Mouse (Mus musculus): Measurements from ENCODE around the gene Arhgef6. TPM values are rescaled to one million over a fixed set of nuclear protein-coding genes. Genes with fewer than 3 reads are reported as not detected.

Gene Arhgef6
- polyA plus RNA-seq, 1 experiment from 2014 or later = 10.7 TPM

DNA sequence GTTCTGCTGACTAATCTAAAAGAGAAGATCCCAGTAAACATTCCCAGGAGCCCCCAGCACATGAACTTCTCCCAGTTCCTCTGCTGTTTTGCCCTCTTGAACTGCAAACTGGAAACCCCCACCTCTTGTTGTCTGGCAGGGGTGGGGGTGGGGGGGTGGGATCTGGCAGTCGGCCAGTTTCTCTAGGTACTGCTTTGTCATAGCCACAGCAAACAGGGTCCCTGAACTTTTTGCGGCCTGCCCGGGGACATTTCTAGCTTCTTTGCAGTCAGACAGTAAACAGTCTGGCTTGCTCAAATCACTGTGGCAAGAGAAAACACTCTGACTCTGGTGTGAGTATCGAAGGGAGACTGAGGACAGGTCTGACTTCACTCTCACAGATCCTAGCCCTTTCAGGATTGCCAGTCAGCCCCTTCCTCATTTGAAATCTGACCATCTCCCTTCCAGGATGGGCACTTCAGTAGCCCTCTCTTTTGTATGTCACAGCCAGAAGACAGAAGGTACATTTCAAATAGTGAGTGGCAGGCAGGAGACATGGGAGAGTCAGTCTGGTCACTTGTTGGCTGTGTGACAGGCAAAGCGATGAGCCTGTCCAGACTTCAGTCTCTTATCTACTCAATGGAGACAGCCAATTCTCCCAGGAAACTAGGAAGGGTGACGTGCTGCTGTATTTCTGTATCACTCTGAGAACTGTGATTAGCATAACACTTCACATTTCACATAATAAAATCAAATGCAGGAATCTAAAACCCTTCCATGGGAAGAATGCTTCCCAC, 60.8 kb downstream of the Arhgef6 start:
- Histone ChIP-seq H3K4me3 (no peak overlapping the region), H3K9me3 (no peaks in the 10 kb centered on the region), H3K27ac (peak overlapping the region; percentile 77), H3K36me3 (no peaks in the 10 kb centered on the region), H3K27me3 (ENCODE audit: insufficient read depth, poor library complexity, severe bottlenecking) (no peaks in the 10 kb centered on the region), H3K4me1 (no peaks in the 10 kb centered on the region)
- DNase-seq (ENCODE audit: low spot score) = peak; percentile 76
- 30% methylated on average over 6 of the region's 6 CpGs for WGBS

DNA sequence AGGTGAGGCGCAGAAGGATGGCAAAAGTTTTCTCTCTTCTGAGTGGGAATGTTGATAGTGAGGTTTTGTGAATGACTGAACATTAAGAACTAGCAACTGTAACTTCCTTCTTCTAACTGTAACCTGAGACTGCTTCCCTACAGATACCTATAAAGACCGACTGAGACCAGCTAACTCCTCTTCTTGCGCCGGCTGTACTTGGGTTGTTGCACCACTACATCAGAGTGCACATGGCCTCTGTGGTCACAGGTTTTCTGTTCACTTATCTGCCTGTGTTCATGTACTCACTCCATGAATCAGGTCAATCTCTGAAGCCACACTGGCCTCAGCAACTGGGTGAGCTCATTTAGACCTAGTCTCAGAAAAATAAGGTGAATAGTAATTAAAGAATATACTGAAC, 75.0 kb downstream of the Arhgef6 start:
- WGBS = 66% methylated on average over 4 of the region's 4 CpGs
- no peak for DNase-seq (ENCODE audit: low spot score)
- Histone ChIP-seq H3K27me3 (ENCODE audit: insufficient read depth, poor library complexity, severe bottlenecking) (no peaks in the 10 kb centered on the region), H3K36me3 (no peaks in the 10 kb centered on the region), H3K9me3 (no peaks in the 10 kb centered on the region), H3K4me3 (no peak overlapping the region), H3K27ac (no peak overlapping the region), H3K4me1 (no peaks in the 10 kb centered on the region)

DNA sequence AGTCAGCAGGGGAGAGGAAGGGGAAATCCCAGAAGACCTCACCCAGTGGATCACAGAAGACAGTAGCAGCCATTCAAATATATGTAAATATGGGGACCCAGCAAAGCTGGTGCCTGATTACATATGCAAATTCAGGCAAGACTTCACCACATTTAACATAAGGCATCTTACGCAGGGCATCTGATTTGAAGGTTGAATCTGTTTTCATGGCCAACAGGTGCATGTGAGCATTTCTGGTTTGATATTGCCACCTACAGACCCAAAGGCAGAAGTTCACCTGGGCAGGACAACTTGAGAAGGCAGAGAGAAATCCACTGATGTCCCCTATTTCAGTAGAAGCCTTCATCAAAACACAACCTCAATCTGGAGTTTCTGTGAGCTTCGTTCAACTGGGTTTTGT, 77.8 kb downstream of the Arhgef6 start:
- Histone ChIP-seq H3K9me3 (no peaks in the 10 kb centered on the region), H3K36me3 (no peaks in the 10 kb centered on the region), H3K4me1 (no peaks in the 10 kb centered on the region), H3K4me3 (no peak overlapping the region), H3K27ac (no peak overlapping the region), H3K27me3 (ENCODE audit: insufficient read depth, poor library complexity, severe bottlenecking) (no peaks in the 10 kb centered on the region)
- DNase-seq (ENCODE audit: low spot score) = no peak
- WGBS = 56% methylated on average over 2 of the region's 2 CpGs

DNA sequence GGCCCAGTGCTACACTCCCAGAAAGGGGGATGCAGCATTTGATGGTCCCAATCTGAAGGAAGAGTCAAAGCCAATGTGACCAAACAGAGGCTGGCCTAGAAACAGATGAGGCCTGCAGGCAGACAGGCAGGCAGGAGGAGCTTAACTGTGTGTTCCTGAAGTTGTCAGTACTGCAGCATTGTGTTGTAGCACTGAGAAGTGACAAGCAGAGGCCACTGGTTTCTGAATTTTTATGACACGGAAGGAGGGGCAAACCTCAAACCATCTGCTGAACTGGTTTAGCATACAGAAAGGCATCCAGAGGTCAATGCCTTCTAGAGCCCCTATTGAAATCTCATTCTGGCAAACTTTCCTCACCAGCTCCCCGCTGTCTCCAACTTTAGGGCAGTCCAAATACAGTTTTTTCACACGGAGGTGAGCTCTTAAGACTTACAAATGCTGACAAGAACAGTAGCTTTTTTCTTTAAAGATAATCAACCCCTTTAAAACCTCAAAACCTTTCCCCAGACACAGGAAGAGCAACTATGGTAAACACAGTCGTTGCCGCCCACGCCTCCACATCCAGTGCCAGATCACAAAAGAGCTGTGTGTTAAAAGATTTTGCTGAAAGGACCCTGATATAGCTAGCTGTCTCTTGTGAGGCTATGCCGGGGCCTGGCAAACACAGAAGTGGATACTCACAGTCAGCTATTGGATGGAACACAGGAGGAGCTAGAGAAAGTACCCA, 85.0 kb downstream of the Arhgef6 start:
- WGBS = 64% methylated on average over 7 of the region's 7 CpGs
- Histone ChIP-seq H3K27me3 (ENCODE audit: insufficient read depth, poor library complexity, severe bottlenecking) (no peaks in the 10 kb centered on the region), H3K36me3 (no peaks in the 10 kb centered on the region), H3K9me3 (no peaks in the 10 kb centered on the region), H3K27ac (no peak overlapping the region), H3K4me3 (no peak overlapping the region), H3K4me1 (no peaks in the 10 kb centered on the region)
- no peak for DNase-seq (ENCODE audit: low spot score)

DNA sequence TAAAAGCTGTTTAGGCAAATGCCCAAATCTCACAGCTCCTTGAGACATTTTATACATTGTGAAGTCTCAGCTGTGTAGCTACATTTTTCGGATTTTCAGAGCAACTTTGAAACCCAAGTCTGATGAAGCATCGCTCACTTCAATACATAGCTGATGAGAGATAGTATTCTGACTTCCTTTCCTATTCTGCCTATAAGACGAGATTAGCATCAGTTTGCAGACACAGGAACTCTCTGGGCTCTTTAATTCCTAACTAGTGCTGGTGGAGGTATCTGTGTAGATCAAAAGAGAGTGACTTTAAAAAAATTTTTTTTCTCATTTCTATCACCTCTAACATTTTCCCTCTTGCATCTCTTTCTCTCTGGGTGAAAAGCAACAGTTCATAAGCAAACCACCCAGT, 100.0 kb downstream of the Arhgef6 start:
- no peak overlapping the region for H3K27ac ChIP-seq
- H3K4me3 ChIP-seq = no peak overlapping the region
- H3K36me3 ChIP-seq = no peaks in the 10 kb centered on the region
- DNase-seq (ENCODE audit: low spot score) = no peak
- H3K4me1 ChIP-seq = no peaks in the 10 kb centered on the region
- no peaks in the 10 kb centered on the region for H3K27me3 ChIP-seq (ENCODE audit: insufficient read depth, poor library complexity, severe bottlenecking)
- no peaks in the 10 kb centered on the region for H3K9me3 ChIP-seq
- WGBS = 57% methylated on average over 3 of the region's 3 CpGs

DNA sequence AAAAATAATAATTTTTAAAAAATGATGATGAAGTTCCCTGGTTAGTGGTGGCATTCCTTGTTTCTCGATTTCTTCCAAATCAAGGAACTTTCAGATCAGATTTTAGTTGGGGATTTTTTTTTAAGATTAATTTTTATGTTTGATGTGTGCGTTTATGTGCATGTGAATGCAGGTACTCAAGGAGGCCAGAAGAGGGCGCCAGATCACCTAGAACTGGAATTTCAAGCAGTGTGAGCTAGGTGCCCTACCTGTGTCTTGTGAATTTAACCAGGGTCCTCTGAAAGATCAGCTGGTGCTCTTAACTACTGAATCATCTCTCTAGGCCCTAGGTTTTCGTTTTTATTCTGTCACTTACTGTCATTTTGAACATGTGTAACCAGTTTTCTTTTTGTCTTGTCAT, 102.5 kb downstream of the Arhgef6 start:
- no peak overlapping the region for H3K4me3 ChIP-seq
- H3K27me3 ChIP-seq (ENCODE audit: insufficient read depth, poor library complexity, severe bottlenecking) = no peaks in the 10 kb centered on the region
- H3K27ac ChIP-seq = no peak overlapping the region
- no peaks in the 10 kb centered on the region for H3K9me3 ChIP-seq
- H3K4me1 ChIP-seq = no peaks in the 10 kb centered on the region
- DNase-seq (ENCODE audit: low spot score) = no peak
- WGBS = 63% methylated on average over 4 of the region's 4 CpGs
- H3K36me3 ChIP-seq = no peaks in the 10 kb centered on the region

DNA sequence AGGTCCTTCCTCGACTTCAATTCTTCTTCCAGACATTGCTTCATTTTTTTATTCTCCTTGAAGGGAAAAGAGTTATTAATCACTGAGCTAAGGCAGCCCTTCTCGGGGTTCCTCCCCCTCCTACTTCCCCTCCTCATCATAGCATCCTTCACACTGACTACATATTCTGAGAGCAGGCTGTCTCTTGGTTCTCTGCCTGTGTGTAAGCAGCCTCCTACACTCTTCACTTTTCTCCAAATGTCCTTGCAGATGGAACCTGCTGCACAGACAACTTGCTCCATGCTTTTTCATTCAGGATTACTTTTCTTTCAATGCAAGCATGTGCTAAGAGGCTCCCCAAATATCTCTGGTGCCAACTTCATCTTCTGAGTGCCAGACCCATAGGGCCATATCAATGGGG, 104.9 kb downstream of the Arhgef6 start:
- H3K36me3 ChIP-seq = no peaks in the 10 kb centered on the region
- no peak overlapping the region for H3K4me3 ChIP-seq
- no peaks in the 10 kb centered on the region for H3K4me1 ChIP-seq
- no peaks in the 10 kb centered on the region for H3K27me3 ChIP-seq (ENCODE audit: insufficient read depth, poor library complexity, severe bottlenecking)
- no peaks in the 10 kb centered on the region for H3K9me3 ChIP-seq
- DNase-seq (ENCODE audit: low spot score) = no peak
- H3K27ac ChIP-seq = no peak overlapping the region
- WGBS = 58% methylated on average over 2 of the region's 2 CpGs

DNA sequence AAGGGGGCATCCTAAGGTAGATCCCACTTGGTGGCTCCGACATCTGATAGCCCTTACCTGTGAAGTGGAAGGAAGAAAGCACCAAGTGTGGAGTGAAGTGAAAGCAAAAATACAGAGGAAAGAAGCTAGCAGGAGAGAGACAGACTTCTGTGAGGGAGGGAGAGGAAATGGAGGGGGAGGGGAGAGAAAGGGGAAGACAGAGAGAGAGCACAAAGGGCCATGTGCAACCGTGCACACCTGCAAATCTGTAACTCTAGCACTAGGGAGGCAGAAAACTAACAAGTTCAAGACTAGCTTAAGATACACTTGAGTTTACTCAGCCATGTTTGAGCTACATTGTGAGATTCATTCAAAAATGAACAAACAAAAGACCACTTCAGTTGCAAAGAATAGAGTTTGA, 110.4 kb downstream of the Arhgef6 start:
- WGBS = 74% methylated on average over 2 of the region's 2 CpGs
- Histone ChIP-seq H3K27ac (no peak overlapping the region), H3K27me3 (ENCODE audit: insufficient read depth, poor library complexity, severe bottlenecking) (no peaks in the 10 kb centered on the region), H3K4me3 (no peak overlapping the region), H3K9me3 (no peaks in the 10 kb centered on the region), H3K4me1 (no peaks in the 10 kb centered on the region), H3K36me3 (no peaks in the 10 kb centered on the region)
- DNase-seq (ENCODE audit: low spot score) = no peak

DNA sequence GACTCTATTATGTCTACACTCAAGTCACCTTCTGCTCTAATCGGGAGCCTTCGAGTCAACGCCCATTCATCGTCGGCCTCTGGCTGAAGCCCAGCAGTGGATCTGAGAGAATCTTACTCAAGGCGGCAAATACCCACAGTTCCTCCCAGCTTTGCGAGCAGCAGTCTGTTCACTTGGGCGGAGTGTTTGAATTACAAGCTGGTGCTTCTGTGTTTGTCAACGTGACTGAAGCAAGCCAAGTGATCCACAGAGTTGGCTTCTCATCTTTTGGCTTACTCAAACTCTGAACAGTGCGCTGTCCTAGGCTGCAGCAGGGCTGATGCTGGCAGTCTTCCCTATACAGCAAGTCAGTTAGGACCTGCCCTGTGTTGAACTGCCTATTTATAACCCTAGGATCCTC, 115.2 kb downstream of the Arhgef6 start:
- no peak overlapping the region for H3K4me3 ChIP-seq
- DNase-seq (ENCODE audit: low spot score) = no peak

DNA sequence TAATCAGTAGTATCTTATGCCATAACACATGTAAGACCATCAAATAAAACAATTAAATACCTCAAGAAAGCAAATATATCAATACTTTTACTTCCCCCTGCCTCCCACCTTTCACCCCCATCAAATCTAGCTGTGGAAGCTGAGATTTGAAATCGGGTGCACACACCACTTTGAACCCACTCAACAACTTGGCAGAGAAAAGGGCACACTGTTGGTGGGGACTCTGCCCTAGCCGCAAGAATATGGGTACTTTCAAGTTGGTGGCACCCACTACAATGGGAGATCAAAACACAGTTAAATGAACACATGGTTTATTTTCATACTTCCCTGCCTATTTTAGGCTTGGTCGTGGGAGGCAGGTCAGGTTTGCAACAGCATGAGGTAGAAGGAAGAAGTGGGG, 116.6 kb downstream of the Arhgef6 start:
- no peak overlapping the region for H3K27ac ChIP-seq
- no peaks in the 10 kb centered on the region for H3K36me3 ChIP-seq
- no peaks in the 10 kb centered on the region for H3K4me1 ChIP-seq
- DNase-seq (ENCODE audit: low spot score) = no peak
- 76% methylated on average over 3 of the region's 3 CpGs for WGBS
- H3K9me3 ChIP-seq = no peaks in the 10 kb centered on the region
- H3K27me3 ChIP-seq (ENCODE audit: insufficient read depth, poor library complexity, severe bottlenecking) = no peaks in the 10 kb centered on the region
- H3K4me3 ChIP-seq = no peak overlapping the region

More for the DNA sequence above, 115.2 kb downstream of the Arhgef6 start:
- WGBS = 87% methylated on average over 10 of the region's 10 CpGs
- Histone ChIP-seq H3K4me1 (no peaks in the 10 kb centered on the region), H3K36me3 (no peaks in the 10 kb centered on the region), H3K27me3 (ENCODE audit: insufficient read depth, poor library complexity, severe bottlenecking) (no peaks in the 10 kb centered on the region), H3K27ac (no peak overlapping the region), H3K9me3 (no peaks in the 10 kb centered on the region)

DNA sequence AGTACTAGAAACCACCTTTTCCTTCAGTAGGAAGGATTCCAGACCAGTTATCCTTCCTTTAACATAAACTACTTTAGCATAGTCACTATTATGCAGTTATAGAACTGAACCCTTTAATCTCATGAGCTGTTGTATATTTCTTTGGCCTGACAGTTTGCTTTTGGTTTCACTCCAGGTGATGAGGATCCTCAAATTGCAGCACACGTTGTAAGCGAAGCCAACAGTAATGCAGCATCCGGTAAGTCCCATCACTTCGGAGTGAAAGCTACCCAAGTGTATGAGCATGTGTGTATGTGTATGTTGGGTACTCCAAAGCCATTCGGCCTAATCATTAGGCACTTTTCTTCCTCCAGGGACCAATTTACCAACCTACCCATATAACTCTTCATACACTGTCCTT, 119.0 kb downstream of the Arhgef6 start:
- Histone ChIP-seq H3K4me3 (no peak overlapping the region), H3K36me3 (no peaks in the 10 kb centered on the region), H3K9me3 (no peaks in the 10 kb centered on the region), H3K4me1 (no peaks in the 10 kb centered on the region), H3K27ac (no peak overlapping the region), H3K27me3 (ENCODE audit: insufficient read depth, poor library complexity, severe bottlenecking) (no peaks in the 10 kb centered on the region)
- DNase-seq (ENCODE audit: low spot score) = no peak
- 86% methylated on average over 5 of the region's 5 CpGs for WGBS

DNA sequence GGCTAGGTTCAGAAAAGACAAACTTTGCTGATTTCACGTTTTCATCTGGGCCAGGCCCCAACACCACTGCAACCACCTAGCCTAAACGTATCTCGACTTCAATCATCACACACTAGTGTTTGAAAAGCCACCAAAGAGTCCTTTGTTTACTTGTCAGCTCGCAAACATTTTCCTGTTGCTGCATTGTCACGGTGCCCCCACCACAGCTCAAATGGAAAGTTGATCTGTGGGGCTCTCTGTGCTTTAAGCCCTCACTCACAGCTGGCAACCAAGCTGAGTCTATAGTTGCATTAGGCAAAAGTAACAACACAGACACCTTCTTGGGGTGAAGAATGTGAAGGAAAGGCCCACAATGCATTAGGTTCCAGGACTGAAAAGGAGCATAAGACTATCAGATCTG, 122.3 kb downstream of the Arhgef6 start:
- Histone ChIP-seq H3K4me3 (no peak overlapping the region), H3K27me3 (ENCODE audit: insufficient read depth, poor library complexity, severe bottlenecking) (no peaks in the 10 kb centered on the region), H3K36me3 (no peaks in the 10 kb centered on the region), H3K27ac (no peak overlapping the region), H3K4me1 (no peaks in the 10 kb centered on the region), H3K9me3 (no peaks in the 10 kb centered on the region)
- DNase-seq (ENCODE audit: low spot score) = no peak
- 60% methylated on average over 5 of the region's 5 CpGs for WGBS

DNA sequence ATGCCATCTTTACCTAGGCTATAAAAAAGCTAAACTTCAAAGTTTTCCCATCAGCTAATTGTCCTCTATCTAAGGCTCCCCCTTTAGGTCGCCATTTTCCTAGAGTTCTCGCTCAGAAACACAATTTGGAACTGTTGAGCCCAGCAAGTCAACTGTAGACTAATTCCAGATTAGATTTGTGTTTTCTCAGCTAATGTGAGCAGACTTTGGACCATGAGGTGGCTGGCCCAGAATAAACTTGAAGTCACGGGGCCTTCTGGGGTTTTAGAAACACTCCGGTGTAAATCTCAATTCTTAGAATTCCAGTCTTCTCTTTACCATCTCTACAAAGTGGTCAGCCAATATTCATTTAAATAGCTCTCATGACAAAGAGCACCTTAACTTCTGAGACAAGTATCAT, 123.0 kb downstream of the Arhgef6 start:
- Histone ChIP-seq H3K4me1 (no peaks in the 10 kb centered on the region), H3K9me3 (no peaks in the 10 kb centered on the region), H3K27me3 (ENCODE audit: insufficient read depth, poor library complexity, severe bottlenecking) (no peaks in the 10 kb centered on the region), H3K36me3 (no peaks in the 10 kb centered on the region), H3K27ac (no peak overlapping the region), H3K4me3 (no peak overlapping the region)
- no peak for DNase-seq (ENCODE audit: low spot score)
- WGBS = 90% methylated on average over 4 of the region's 4 CpGs
